Mouse (Mus musculus) bone marrow macrophage, adult 2 months (primary cell): Measurements from ENCODE around the gene 1600015I10Rik.

Source experiments
- CTCF ChIP-seq: IDR thresholded peaks from 2 replicates; pipeline ENCODE4 v1.5.1; 2012; ENCODE audit warnings: low read depth, mild to moderate bottlenecking, low read length, moderate library complexity
- POLR2A ChIP-seq: IDR thresholded peaks from 2 replicates; pipeline ENCODE4 v1.6.1; 2012; ENCODE audit warnings: mild to moderate bottlenecking, low read depth, low read length, borderline replicate concordance

GRCm38 (mm10) chr6:48912033-48912432 lies 17.7 kb upstream of the 1600015I10Rik start:
- no peak for TF ChIP-seq CTCF
- TF ChIP-seq POLR2A: no peak
